Mouse (Mus musculus): Measurements from ENCODE around the gene Abca9. TPM values are rescaled to one million over a fixed set of nuclear protein-coding genes. Genes with fewer than 3 reads are reported as not detected.

Gene Abca9
- total RNA-seq, 2 experiments from 2014 or later = 20.9 to 26.2 TPM

DNA sequence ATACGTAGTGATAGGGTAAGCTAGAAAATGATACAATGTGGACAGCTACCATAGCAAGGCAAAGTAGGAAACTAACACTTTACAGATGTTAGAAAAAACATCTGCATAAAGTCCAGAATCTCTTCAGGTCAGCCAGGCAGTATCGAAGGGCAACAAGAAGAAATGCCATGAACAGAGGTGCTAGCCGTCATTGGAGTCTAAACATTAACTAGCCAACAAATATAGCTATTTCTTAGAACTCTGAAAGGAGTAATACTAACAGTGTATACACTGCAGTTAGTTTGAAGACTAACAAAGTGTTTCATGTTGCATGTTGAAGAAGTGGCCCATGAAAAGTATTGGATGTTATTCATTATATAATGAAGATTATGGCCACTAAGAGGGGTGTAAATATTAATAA is 95.8 kb downstream of the Abca9 start:
- DNase-seq = no peak

DNA sequence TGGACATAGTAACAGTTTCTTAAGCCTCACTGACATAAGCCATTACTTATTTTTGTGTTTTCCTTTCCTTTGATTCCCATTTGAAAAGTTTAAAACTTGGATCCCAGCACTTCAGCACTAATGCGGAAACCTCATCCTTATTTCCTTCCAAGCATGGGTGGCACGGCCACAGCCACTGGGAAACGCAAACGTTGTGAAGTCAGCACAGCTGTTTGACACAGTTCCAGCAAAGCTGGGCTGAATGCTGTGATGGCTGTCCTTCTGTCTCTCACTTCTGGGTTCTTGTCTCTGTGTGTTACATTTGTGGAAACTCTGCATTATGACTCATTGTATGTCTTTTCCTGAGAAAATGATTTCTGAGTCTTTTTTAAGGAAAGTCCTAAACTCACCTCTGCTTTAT is 107.0 kb downstream of the Abca9 start:
- peak; percentile 25 for DNase-seq

DNA sequence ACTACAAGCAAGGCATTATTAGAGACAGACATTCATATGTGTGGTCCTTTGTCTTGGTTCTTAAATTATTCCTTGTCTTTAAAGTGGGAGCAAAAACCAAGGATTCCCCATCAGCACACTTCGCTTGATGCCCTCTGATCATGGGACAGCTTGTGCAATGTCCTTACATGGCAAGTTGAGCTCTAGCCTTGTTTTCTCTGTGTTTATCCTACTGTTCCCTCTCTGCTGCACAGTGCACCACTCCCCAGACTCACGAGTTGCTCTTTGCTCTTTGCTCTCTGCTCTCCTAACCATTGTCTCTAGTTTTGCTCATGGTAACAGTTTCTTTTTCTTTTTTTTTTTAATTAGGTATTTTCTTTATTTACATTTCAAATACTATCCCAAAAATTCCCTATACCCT is 107.9 kb downstream of the Abca9 start:
- no peak for DNase-seq

DNA sequence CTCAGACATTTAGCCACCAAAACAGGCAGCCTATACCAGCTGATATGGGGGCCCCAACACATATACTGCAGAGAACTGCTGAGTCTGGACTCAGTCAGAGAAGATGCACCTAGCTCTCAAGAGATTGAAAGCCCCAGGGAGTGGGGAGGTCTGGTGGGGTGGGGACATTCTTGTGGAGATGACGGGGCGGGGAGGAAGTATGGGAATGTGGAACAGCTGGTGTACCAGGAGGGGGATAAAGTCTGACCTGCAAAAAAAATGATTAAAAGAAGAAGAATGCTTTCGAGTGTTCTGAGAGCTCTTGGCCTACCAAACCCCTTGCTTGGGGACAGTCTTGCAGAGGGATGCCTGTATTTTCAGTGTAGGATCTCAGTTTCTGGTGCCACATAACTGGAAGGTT is 114.3 kb downstream of the Abca9 start:
- DNase-seq = no peak

Other genes starting within 250 kb of the Abca9 start
- gene Abca8b, start 172.4 kb downstream of the Abca9 start, total RNA-seq (2021) = 10 to 100 TPM; 11.3 to 12.1 TPM
- gene Abca8a, start 72.2 kb downstream of the Abca9 start, total RNA-seq (2021) = 10 to 100 TPM; 40.9 to 55.1 TPM
- 1 to 10 TPM; 4.1 to 4.3 TPM for gene Abca6, start 83.6 kb upstream of the Abca9 start, total RNA-seq (2021)
- gene Abca5, start 169.5 kb upstream of the Abca9 start, total RNA-seq (2021) = 10 to 100 TPM; 13.4 to 13.5 TPM
- 10 to 100 TPM; 25.2 to 31.6 TPM for gene Map2k6, start 230.9 kb upstream of the Abca9 start, total RNA-seq (2021)